Mouse (Mus musculus): ENCODE measurements at regions not wholly inside any gene's neighbourhood (a gene's known extent, or its start where the extent isn't known, plus 50 kb on each side); places are given as distances from the start of the nearest gene placed in this dataset.

DNA sequence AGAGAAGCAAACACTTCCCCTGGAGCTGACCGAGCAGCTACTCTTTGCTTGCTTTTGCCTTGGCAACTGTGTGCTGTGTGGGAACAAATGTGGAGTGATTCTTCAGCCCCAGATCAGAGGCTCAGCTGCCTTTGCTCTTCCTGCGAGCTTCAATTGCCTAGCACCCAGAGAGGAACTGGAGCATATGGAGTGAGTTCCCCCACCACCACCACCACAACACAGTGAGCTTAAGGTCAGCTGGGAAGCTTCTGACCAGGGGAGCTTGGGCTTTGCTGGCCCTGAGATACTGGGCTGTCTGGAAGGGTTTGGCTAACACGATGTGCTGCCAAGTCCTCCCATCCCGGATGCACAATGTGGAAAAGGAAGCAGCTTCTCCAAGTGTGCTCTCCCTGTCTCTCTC, 432.8 kb upstream of the Gulo start:
- Histone ChIP-seq H3K4me3 (ENCODE audit: insufficient read depth, low read depth, low read length) (no peak overlapping the region), H3K27ac (replicated peaks; ENCODE audit: insufficient read depth, low read depth, low read length) (no peak overlapping the region), H3K4me1 (ENCODE audit: control insufficient read depth, insufficient read depth, low read length) (no peaks in the 10 kb centered on the region), H3K27me3 (ENCODE audit: control insufficient read depth, insufficient read depth, low read length) (0 out of 2 replicates have a peak, but pooled peaks cover 2% of the 10 kb centered on the region), H3K36me3 (ENCODE audit: control insufficient read depth, insufficient read depth, low read length) (no peaks in the 10 kb centered on the region), H3K9ac (ENCODE audit: low read depth, low read length) (no peak overlapping the region), H3K79me2 (ENCODE audit: control insufficient read depth, insufficient read depth, low read length) (no peaks in the 10 kb centered on the region)
- WGBS = 57% methylated on average over 4 of the region's 4 CpGs
- no peak for DNase-seq (ENCODE audit: extremely low read depth, low read depth, low spot score)
- no peak for TF ChIP-seq POLR2A (IDR thresholded peaks at IDR 0.05; ENCODE audit: extremely low read depth, insufficient read depth, low read length)
- TF ChIP-seq CTCF (IDR thresholded peaks at IDR 0.05; ENCODE audit: low read depth, low read length) = no peak

DNA sequence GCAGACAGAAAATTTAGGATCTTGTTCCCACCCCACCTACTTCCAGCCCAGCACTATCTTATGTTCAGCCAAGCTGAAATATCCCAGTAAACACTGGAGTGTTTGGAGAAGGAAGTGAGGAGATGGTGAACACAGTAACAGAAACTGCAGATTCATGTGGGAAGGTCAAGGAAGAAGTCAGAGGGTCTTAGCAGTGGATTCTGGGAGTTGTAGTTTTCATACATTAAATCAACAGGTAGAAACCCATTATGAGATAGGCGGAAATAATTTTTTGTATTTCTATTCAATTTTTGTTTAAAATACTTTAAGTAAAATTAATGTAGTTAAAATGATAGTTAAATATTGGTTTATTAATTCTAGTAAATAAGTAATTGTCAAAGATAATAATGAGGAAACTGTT, 429.6 kb upstream of the Gulo start:
- DNase-seq (ENCODE audit: extremely low read depth, low read depth, low spot score) = no peak
- Histone ChIP-seq H3K79me2 (ENCODE audit: control insufficient read depth, insufficient read depth, low read length) (no peaks in the 10 kb centered on the region), H3K9ac (ENCODE audit: low read depth, low read length) (no peak overlapping the region), H3K36me3 (ENCODE audit: control insufficient read depth, insufficient read depth, low read length) (no peaks in the 10 kb centered on the region), H3K27me3 (ENCODE audit: control insufficient read depth, insufficient read depth, low read length) (no peaks in the 10 kb centered on the region), H3K4me3 (ENCODE audit: insufficient read depth, low read depth, low read length) (no peak overlapping the region), H3K4me1 (ENCODE audit: control insufficient read depth, insufficient read depth, low read length) (no peaks in the 10 kb centered on the region), H3K27ac (replicated peaks; ENCODE audit: insufficient read depth, low read depth, low read length) (no peak overlapping the region)
- TF ChIP-seq CTCF (IDR thresholded peaks at IDR 0.05; ENCODE audit: low read depth, low read length) (no peak), POLR2A (IDR thresholded peaks at IDR 0.05; ENCODE audit: extremely low read depth, insufficient read depth, low read length) (no peak)
- WGBS = 91% methylated on average over 1 of the region's 1 CpGs

- no peaks in the 10 kb centered on the region for H3K79me2 ChIP-seq (ENCODE audit: control insufficient read depth, insufficient read depth, low read length)
- DNase-seq (ENCODE audit: extremely low read depth, low read depth, low spot score) = no peak
These were observed 429.0 kb upstream of the Gulo start for GRCm38 (mm10) chr14:66438001-66438400.

DNA sequence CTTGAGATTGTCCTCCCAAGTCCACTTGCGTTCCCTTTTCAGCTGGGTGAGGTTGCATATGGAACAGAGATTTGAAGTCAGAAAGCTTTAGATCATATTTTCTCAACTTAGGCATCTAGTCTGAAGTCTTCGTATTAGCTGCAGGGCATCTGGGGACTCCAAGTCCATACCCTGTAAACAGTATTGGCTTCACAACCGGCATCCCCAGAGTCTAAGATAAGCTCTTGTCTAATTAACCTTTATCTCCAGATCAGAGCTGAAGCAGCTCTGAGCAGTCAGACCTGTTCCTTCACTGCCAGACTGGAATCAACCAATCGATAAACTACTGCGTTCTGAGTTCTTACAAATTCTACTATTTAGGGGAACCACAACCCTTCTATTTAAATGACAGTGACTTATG, 422.6 kb upstream of the Gulo start:
- 72% methylated on average over 5 of the region's 5 CpGs for WGBS
- H3K4me3 ChIP-seq (ENCODE audit: insufficient read depth, low read depth, low read length) = no peak overlapping the region
- H3K79me2 ChIP-seq (ENCODE audit: control insufficient read depth, insufficient read depth, low read length) = no peaks in the 10 kb centered on the region
- no peak overlapping the region for H3K27ac ChIP-seq (replicated peaks; ENCODE audit: insufficient read depth, low read depth, low read length)
- H3K27me3 ChIP-seq (ENCODE audit: control insufficient read depth, insufficient read depth, low read length) = no peaks in the 10 kb centered on the region
- no peaks in the 10 kb centered on the region for H3K4me1 ChIP-seq (ENCODE audit: control insufficient read depth, insufficient read depth, low read length)
- TF ChIP-seq POLR2A (IDR thresholded peaks at IDR 0.05; ENCODE audit: extremely low read depth, insufficient read depth, low read length) (no peak), CTCF (IDR thresholded peaks at IDR 0.05; ENCODE audit: low read depth, low read length) (no peak)
- H3K36me3 ChIP-seq (ENCODE audit: control insufficient read depth, insufficient read depth, low read length) = no peaks in the 10 kb centered on the region
- no peak for DNase-seq (ENCODE audit: extremely low read depth, low read depth, low spot score)
- no peak overlapping the region for H3K9ac ChIP-seq (ENCODE audit: low read depth, low read length)

More at GRCm38 (mm10) chr14:66438001-66438400, 429.0 kb upstream of the Gulo start:
- no peaks in the 10 kb centered on the region for H3K27me3 ChIP-seq (ENCODE audit: control insufficient read depth, insufficient read depth, low read length)
- H3K36me3 ChIP-seq (ENCODE audit: control insufficient read depth, insufficient read depth, low read length) = no peaks in the 10 kb centered on the region
- no peak overlapping the region for H3K27ac ChIP-seq (replicated peaks; ENCODE audit: insufficient read depth, low read depth, low read length)
- H3K9ac ChIP-seq (ENCODE audit: low read depth, low read length) = no peak overlapping the region
- 86% methylated on average over 1 of the region's 1 CpGs for whole genome bisulfite sequencing
- H3K4me1 ChIP-seq (ENCODE audit: control insufficient read depth, insufficient read depth, low read length) = no peaks in the 10 kb centered on the region
- no peak for TF ChIP-seq POLR2A (IDR thresholded peaks at IDR 0.05; ENCODE audit: extremely low read depth, insufficient read depth, low read length)
- TF ChIP-seq CTCF (IDR thresholded peaks at IDR 0.05; ENCODE audit: low read depth, low read length) = no peak
- H3K4me3 ChIP-seq (ENCODE audit: insufficient read depth, low read depth, low read length) = no peak overlapping the region

GRCm38 (mm10) chr14:66424141-66424540, 415.1 kb upstream of the Gulo start:
- 23% methylated on average over 5 of the region's 5 CpGs for WGBS
- Histone ChIP-seq H3K79me2 (ENCODE audit: control insufficient read depth, insufficient read depth, low read length) (no peaks in the 10 kb centered on the region), H3K4me1 (ENCODE audit: control insufficient read depth, insufficient read depth, low read length) (no peaks in the 10 kb centered on the region), H3K4me3 (ENCODE audit: insufficient read depth, low read depth, low read length) (no peak overlapping the region), H3K27me3 (ENCODE audit: control insufficient read depth, insufficient read depth, low read length) (peaks cover 5% of the 10 kb centered on the region; the same call in 1 of the 2 replicates), H3K27ac (replicated peaks; ENCODE audit: insufficient read depth, low read depth, low read length) (no peak overlapping the region), H3K36me3 (ENCODE audit: control insufficient read depth, insufficient read depth, low read length) (no peaks in the 10 kb centered on the region), H3K9ac (ENCODE audit: low read depth, low read length) (no peak overlapping the region)
- no peak for DNase-seq (ENCODE audit: extremely low read depth, low read depth, low spot score)
- TF ChIP-seq CTCF (IDR thresholded peaks at IDR 0.05; ENCODE audit: low read depth, low read length) (no peak), POLR2A (IDR thresholded peaks at IDR 0.05; ENCODE audit: extremely low read depth, insufficient read depth, low read length) (no peak)
